Mouse (Mus musculus): ENCODE measurements around the gene Tbk1.

DNA sequence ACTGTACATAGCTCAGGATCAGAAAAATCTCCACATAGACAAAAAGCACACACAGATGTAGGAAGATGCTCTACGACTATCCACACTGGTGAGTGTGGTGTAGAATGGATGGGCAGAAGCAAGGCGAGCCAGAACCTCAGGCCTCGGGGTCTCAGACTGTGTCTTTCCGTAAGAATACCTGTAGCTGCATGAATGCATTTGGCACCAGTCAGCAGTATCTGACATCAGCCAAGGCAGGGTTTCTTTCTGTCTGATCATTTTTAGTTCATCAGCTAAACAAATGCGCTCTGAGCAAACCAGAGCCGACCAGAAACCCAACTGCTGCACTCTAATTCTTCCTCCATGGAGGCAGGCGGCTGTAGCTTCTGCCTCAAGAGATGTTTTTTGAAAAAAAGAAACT lies 18.1 kb downstream of the Tbk1 start:
- TF ChIP-seq CTCF (IDR thresholded peaks at IDR 0.05; ENCODE audit: low read depth, low read length) (no peak), POLR2A (IDR thresholded peaks at IDR 0.05; ENCODE audit: borderline replicate concordance, low read depth, low read length) (no peak)

Data from bone marrow macrophage, adult 2 months (primary cell).